Mouse (Mus musculus): ENCODE data around the gene Exoc3l. TPM values are rescaled to one million over a fixed set of nuclear protein-coding genes. Genes with fewer than 3 reads are reported as not detected.

Exoc3l gene
- polyA plus RNA-seq, 1 experiment from 2014 or later = 5.1 TPM

GRCm38 (mm10) chr8:105269075-105269458 lies 26.8 kb downstream of the Exoc3l start:
- no peak for DNase-seq (ENCODE audit: low spot score)

- no peak for DNase-seq (ENCODE audit: low spot score)
Measured at GRCm38 (mm10) chr8:105268342-105269074, 27.4 kb downstream of the Exoc3l start.

DNA sequence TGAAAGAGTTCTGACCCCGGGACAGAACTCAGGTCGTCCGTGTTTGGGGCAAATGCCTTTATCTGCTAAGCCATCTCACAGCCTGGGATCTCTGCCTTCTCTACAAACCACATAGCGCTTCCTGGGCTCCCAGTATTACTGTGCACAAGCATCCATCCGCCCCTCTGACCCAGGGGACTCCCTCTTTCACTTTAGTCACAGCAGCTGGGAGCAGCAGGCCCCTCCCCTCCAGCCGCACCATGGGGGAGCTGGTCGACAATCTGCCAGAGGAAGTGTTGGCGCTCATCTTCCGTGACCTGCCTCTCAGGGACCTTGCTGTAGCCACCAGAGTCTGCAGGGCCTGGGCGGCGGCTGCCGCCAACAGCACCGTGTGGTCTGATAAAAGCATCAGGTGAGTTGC lies 29.1 kb downstream of the Exoc3l start:
- DNase-seq (ENCODE audit: low spot score) = peak; percentile 41

- peak; percentile 64 for DNase-seq (ENCODE audit: low spot score)
Measured at GRCm38 (mm10) chr8:105265128-105265527, 30.8 kb downstream of the Exoc3l start.

- DNase-seq (ENCODE audit: low spot score) = peak; percentile 74
Measured at GRCm38 (mm10) chr8:105264024-105264982, 31.6 kb downstream of the Exoc3l start, which contains the start of the genes Tradd and Fbxl8. TSS of gene Tradd (minus strand) at chr8:105264609. TSS of gene Fbxl8 (plus strand) at chr8:105264648.

DNA sequence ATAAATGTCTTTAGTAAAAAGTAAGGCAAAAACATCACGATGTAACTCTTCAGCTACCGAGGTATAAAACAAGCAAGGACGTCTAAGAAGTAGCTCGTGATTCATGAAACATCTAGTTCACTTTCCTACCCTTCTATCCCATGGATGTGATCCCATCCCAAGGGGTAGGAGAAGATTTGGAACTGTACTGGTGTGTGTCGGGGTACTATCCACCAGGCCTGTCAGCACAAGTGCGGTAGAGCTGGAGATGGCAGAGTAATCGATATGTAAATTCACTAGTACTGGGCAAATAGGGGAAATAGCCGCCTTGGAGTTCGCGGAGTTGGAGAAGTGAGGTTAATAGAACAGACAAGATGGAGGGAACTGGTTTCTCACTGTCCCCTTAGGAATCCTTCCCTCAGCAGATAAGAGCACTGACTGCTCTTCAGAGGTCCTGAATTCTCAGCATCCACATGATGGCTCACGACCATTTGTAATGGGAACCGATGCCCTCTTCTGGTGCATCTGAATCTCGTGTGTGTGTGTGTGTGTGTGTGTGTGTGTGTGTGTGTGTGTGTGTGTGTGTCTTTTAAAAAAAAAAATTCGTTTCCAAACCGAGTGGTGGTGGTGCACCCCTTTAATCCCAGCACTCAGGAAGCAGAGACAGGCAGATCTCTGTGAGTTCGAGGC lies 32.5 kb downstream of the Exoc3l start:
- no peak for DNase-seq (ENCODE audit: low spot score)

- no peak for DNase-seq (ENCODE audit: low spot score)
Measured at GRCm38 (mm10) chr8:105261326-105261980, 34.4 kb downstream of the Exoc3l start.

GRCm38 (mm10) chr8:105260371-105261099 lies 35.4 kb downstream of the Exoc3l start:
- DNase-seq (ENCODE audit: low spot score) = no peak

- peak; percentile 88 for DNase-seq (ENCODE audit: low spot score)
Measured at GRCm38 (mm10) chr8:105259721-105260320, 36.1 kb downstream of the Exoc3l start.

DNA sequence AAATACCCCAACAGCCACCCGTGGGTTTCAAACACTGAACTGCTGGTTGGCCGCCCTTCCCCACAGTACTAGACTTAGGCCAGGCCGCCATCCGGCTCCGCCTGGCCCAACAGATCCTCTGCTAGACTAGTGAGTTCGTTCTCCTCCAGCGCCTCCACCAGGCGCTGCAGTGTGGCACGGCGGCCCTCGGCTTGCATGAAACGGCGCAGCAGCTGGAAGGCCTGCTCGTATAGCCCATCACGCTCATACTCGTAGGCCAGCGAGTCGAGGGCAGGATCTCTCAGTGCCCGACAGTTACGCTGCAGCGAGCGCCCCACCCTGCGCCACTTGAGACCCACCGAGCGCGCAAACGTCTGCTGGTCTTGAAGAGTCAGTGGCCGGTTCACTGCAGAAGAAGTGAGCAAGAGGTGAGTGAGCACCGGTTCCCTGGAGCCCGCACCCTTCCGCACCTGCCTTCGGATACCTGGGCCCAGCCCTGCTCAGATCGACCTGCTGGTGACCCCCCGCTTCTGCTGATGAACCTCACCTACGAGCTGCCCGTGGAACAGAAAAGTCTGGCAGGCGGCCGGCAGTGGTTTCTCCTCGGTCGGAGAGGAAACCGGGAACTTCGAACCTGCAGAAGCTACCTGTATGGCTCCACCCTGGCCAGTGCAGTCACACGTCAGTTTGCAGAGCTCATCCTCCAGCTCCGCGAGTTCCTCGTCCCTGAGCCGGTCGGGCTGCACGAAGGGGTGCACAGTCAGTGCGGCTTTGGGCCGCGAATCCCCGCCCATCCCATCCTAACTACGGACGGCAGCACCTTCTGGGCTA lies 36.8 kb downstream of the Exoc3l start:
- DNase-seq (ENCODE audit: low spot score) = peak; percentile 6

DNA sequence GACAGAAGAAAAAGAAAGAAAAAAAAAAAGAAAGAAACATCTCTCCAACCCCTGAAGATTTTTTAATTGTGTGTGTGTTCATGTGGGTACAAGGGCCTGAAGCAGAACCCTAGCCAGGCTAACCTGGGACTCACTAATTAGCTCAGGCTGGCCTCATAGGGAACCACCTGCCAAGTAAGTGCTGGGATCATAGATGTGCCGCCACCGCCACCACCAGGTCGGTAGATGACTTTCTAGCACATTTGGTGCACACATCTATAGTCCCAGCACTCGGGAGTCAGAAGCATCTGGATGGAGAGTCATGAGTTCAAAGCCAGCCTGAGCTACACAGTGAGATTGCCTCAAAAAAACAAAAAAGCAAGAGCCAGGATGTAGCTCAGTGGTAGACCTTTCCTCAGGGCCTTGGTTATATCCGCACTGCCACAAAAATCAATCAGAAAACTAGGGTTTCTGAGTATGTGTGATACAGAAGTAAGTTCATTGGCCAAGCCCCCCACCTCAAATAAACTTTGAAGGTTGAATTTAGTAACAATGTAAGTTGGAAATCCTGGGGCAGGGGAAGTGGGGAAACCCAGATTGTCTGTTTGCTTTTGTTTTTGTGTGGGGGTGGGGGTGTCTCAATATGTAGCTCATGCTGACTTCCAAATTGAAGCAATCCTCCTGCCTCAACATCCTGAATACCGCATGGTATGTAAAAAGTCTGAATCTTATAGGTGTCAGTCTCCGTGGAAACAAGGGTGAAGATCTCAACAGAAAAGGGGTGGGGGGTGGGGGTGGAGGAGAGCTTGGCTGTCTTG lies 38.4 kb downstream of the Exoc3l start:
- no peak for DNase-seq (ENCODE audit: low spot score)

GRCm38 (mm10) chr8:105254966-105255350 lies 40.9 kb downstream of the Exoc3l start, which contains the start of gene B3gnt9:
TSS of gene B3gnt9 (minus strand) at chr8:105255153.
- peak; percentile 85 for DNase-seq (ENCODE audit: low spot score)

DNA sequence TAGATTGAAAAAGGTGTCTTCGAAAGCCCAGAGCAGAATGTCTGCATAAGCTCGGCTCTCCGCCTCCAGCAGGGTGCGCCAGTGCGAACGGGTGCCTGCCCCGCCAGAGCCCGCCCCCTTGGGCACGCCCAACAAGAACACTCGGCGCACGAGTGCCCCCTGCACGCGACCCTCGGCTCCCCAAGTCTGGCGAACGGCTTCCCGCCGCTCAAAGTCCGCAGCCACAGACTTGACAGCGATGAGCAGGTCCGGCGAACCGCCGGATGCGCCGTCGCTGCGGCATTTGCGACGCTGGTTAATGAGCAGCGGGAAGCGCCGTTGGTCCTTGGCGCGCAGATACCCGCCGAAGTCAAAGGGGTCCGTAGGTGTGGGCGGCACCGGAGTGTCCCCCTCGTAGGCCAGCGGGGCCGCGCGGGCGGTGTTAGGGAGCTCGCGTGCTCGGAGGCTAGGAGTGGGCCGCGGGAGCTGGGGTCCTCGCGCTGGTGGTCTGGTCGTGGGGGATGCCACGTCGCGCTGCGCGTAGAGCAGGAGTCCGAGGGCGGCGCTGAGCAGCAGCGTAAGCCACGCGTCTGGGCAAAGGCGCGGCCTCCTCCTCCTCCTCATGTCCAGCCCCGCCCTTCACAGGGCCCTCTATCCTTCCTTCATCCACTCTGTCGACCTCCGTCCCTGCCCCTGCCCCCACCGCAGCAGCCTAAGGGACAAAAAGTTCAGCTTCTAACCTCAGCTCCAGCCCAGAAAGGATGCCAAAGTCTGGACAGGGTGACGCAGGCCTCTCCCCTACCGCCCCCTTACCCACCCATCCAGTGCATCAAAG lies 41.5 kb downstream of the Exoc3l start:
- DNase-seq (ENCODE audit: low spot score) = peak; percentile 91

DNA sequence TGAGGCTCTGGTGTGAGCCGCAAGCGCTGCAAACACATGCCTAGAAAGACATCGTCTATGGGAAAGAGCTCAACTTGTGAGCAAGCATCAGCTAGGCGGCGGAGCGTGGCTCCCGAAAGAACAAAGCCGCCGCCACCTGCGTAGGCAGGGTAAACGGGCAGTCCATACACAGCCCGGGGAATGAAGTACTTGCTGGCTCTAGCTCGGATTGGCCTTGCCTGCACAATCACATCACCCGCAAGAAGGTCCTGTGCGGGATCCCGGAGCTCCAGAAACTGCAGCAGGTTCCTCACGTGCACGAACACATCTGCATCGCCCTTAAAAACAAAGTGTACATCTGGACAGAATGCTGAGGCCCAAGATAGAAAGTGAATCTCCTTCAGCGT lies 42.1 kb downstream of the Exoc3l start:
- no peak for DNase-seq (ENCODE audit: low spot score)

GRCm38 (mm10) chr8:105252680-105253537 lies 43.0 kb downstream of the Exoc3l start:
- no peak for DNase-seq (ENCODE audit: low spot score)

GRCm38 (mm10) chr8:105251954-105252353 lies 43.9 kb downstream of the Exoc3l start:
- DNase-seq (ENCODE audit: low spot score) = no peak

All from thymus, postnatal 0 days (tissue).